Mouse (Mus musculus): ENCODE results near the gene Tln2. TPM values are rescaled to one million over a fixed set of nuclear protein-coding genes. Genes with fewer than 3 reads are reported as not detected.
"Not testable (repeated sequence)": the region's sequence is repeated elsewhere in the genome, so short reads cannot be mapped to it uniquely, and the experiment has no call there.

The Tln2 gene
- total RNA-seq, 2 experiments from 2014 or later = 111 to 132 TPM

DNA sequence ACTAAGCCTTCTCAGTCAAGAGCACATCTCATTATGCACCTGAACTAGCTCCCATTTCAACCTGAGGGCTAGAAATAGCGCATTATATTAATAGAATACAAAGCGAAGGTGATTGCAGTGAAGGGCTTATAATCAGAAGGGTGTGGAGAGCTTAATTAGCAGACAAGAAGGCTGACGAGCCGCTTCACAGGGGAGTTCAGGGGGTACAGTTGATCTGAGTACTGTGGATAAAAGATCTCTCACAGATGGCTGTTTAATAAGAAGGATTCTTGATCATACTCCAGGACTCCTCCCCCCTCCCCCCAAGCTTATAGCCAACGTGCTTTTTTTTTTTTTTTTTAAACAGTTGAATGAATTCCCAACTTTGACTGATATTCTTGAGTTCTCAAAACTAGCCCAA, 198.0 kb downstream of the Tln2 start:
- no peak for DNase-seq

DNA sequence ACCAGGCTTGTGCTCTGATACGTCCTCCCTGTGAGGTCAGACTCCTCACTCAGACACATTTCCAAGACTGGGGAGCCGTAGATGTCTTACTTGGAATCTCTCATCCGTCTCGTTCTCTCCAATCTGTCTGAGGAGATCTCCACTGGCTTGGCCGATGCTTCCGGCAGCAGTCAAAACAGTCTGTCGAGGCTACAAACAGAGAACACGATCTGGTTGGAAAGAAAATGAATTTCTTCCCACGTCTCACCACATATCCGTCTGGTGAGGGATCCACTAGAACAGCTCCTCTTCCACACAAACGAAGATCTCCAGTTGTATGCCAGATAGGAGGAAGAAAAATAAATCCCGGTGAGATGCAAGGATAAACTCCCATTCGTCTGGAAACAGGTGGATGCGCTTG, 205.1 kb downstream of the Tln2 start:
- no peak for DNase-seq

DNA sequence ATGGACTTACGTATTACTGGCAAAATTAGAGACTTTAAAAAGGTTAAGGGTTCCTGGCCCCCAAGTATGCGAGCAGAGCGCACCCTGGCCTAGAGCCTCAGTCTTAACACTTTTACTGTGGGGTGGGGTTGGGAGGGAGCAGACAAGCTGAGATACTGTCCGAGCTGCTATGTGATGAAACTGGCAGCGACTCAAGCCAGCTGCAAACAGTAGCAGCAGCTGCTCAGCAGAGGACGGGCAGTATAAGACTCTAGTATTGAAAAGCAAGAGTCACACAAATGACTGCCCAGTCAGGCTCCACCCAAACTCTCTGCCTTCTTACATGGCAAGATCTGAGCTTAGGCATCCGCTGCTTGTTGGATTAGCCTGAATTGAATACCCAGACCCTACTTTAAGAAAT, 206.1 kb downstream of the Tln2 start:
- DNase-seq = peak; percentile 42

DNA sequence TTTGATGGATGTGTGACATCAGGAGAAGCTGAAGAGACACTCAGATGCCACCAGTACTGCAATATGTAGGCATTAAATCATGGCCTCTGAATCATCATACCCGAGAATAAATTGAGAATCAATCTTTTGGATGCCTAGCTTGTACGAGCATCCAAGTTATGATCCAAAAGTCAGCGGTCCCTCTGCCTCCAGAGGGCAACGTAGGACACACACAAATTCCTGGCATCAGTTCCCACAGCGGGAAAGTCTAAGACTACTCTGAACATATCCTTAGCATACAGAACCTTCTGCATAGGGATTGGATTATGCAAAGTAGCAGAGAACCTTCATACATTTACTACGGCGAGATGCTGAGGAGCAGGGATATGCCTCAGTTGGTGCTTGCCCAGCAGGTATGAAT, 210.5 kb downstream of the Tln2 start:
- DNase-seq = no peak

DNA sequence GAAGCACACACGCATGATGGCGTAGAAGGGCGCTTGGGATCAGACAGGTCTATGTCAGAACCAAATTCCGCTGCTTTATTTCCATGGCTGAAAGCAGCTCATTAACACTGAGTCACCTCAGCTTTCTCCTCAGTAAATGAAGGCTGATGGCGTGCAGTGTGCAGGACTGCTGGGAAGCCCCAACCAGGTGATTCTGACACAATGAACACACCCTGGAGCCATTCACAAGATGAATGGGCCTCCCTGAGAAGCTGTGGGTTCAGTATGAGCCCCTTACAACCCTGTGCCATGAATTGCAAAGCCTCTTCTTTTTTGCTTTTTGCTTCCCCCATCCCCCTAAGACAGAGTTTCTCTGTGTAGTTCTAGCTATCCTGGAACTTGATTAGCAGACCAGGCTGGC, 212.3 kb downstream of the Tln2 start:
- no peak for DNase-seq

DNA sequence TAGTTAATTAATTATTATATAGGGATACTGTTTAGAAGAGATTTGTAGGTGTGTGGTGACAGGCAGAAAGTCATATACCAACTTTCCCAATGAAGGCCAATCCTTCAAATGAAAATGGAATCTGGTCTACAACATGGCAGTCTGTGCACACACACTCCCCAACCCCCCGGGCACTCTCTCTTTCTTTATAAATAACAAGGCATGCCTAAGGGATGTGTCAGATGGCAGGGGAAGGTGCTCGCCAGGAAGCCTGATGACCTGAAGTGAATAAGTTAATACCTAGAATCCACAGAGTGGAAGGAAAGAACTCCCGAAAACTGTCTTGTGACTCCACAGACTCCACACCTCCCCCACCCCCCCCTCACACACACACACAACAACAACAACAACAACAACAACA, 228.2 kb downstream of the Tln2 start:
- no peak for DNase-seq

DNA sequence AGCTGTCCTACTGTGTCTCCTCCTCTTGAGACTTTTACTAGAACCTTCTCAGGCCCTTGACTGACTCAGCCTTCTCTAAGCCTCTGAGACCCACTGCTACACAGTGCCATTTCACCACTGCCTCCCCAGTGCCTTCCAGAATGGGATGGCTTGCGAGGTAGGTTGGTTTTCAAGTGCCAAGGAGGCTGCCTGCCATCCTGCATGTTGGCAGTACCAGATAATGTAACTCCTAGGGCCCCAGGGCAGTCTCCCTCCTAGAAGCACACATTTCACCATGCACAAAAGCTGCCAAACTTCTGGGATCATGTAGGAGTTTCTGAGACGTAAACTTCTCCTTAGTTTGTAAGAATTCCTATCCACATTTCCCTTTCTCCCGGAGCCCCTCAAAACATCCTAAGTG, 231.1 kb downstream of the Tln2 start:
- no peak for DNase-seq

DNA sequence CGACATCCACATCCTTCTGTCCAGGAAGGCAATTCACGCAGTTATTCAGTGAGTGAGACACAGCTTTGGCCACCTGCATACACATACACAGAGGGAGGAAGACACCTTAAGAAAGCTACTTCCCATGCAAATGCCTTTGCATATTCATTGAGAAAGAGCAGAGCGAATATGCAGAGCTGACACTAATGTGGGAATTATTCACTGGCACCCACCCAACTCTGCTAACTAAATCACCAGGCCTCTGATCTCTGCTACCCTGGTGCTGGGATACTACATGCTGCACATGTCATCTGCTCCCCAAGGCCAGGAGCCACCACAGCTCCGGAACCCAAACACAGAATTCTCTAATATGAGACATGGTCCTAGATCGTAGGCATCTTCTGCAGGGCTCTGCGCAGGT, 237.6 kb downstream of the Tln2 start:
- DNase-seq = no peak

DNA sequence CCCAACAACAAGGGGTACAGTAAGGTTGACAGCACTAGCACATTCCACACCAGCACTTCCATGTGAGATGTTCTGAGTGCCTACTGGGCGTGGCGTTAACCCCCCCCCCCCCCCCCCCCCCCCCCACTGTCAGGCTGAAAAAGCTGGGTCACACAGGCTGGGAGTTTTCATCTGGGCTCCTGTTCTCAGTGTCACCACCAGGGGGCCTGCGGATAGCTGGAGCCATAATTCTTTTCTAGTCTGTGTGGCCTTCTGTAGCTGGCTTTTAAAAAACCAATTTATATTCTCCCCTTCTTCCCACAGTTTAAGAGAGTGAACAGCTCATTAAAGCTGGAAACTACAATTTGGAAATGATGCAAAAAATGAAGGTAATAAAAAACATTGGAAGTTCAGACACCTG, 244.1 kb downstream of the Tln2 start:
- peak; percentile 70 for DNase-seq

DNA sequence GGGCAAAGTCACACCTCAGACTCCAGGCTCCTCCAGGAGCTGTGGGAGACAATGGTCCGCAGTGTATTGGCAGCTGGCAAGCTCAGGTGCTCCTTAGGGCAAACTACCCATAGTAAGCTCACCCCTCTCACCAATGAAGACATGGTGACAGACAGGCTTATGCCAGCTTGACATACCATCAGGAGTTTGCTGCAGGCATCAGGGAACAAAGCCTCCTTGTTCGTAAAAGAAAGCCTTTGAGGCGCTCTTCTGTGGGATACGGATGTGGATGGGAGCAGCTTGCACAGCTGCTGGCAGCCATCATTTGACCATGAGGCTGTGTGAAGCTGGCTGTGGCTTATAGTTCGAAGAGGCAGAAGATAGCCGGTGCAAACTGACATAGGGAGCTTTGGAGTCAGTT, 254.5 kb downstream of the Tln2 start:
- DNase-seq = no peak

DNA sequence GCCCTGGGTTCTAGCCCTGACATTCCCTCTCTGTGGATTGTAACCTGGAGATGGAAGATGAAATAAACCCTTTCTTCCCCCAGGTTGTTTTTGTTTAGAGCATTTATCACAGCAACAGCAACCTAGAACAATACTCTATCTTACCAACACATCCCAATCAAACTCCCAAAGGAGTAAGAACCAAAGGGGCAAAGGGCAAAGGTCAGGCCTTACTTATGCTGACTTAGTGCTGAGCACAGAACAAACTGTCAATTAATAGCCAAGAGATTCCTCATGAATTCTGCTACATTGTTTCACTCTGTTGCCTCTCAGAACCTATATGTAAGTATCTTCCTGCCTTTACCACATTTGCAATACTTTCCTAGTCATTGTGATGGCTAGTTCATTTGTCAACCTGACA, 255.5 kb downstream of the Tln2 start:
- no peak for DNase-seq

DNA sequence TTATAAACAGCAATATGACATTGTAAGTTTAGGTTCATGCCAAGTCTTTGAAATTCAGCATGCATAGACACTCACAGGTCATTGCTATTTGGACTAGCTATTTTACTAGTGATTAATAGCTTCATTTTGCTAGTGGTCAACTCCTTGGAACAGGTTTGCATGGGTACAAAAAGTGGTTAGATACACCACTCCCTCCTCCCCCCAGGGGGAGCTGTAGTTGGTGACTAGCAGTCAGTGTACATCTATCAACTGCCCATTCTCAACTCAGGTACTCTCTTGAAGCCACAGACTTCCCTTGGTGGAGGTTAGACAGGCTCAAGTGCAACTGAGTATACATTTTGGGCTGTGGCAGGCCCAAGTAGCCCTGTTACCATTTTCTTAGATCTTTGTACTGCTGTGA, 256.5 kb downstream of the Tln2 start:
- DNase-seq = no peak

DNA sequence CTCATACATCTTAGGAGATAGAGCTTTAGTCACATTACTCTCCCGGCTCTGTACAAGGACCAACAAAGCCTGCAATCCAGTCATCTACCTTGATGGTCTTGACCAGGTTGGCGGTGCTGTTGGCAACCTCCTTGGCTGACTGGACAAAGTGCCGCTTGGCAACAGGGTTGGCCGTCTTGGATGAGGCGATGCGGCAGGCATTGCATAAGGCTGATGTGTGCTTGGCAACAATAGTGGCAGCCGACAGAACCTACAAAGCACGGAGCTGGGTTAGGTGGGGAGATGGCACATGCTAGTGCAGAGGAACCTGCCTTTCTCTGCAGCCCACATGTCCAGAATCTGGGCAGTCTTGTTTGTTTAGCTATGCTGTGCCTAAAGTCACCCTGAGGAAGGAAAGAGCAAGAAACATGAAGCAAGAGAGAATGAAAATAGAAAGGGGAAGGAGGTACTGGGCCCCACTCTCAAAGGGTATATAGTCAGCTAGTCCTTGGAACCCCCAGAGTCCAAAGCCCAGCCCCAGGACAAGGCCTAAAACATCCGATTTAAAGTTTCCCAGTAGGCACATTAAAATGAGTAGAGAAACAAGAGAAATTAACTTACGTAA, 257.0 kb downstream of the Tln2 start:
- no peak for DNase-seq

DNA sequence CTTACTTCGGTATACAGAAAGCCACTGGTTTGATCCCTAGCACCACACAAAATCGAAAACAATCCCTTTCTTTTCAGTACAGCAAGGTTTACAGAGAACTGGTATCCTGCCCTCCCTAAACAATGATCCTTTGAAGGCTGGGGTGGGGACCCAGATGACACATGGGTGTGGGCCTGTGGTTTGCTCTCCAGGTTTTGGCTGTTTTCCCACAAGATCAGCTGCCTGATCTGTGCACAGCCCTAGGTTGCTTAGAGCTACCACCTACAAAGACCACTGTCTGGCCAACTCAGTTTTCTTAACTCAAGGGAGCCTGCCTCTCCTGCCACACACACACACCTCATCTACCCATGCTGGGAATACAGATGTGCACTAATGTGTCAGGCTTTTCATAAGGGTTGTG, 257.9 kb downstream of the Tln2 start:
- no peak for DNase-seq

DNA sequence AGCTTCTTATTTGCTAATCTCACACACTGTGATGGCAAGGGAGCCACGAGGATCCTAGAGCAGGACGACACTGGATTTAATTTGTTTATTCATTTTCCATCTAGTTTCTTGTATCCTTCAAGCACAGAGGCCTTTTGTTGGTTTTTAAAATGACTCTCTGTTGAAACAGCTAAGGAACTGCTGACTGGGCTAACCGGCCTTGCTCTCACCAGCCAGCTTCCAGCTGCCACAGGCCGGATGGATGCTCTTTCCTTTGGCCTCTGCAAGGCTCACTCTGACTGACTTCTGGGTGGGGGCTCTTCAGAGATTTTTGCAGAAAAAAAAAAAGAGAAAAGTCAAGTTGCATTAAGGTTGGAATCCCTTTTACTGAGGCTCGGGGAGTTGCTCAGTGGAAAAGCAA, 258.7 kb downstream of the Tln2 start:
- DNase-seq = no peak

DNA sequence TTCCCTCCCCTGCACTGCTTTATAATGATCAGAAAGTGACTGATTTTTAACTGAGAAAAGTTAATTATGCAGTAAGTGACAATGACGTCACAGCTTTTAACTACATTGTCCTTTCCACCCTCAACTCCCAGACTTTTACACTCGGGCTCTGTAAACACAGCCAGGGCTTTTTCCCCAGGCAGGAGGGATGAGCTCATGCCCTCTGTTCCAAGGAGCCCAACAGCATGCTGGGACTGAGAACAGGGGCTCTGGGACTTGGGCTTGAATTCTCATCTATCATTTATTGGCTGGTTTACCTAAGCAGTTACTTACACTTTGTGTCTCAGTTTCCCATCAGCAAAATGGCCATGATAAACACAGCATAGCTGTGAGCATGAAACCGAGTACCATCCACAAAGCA, 259.2 kb downstream of the Tln2 start:
- DNase-seq = no peak

DNA sequence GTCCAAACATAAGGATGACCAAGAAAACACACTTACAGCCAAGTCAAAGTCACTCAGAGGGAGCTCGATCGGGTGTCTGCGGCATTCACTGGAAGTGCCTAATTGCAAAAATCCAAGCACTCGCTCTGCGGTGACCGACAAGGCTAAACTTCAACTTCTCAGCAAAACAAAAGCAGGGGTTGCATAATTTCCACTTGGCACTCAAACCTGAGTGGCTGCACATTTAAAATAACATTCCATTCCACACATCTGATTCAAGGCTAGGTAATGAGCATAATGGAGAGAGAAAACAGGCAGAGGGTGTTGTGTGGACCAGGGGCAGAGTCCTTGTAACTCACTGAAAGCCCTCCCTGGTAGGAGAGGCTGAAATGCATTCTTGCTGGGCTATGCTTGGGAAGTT, 260.3 kb downstream of the Tln2 start:
- no peak for DNase-seq

DNA sequence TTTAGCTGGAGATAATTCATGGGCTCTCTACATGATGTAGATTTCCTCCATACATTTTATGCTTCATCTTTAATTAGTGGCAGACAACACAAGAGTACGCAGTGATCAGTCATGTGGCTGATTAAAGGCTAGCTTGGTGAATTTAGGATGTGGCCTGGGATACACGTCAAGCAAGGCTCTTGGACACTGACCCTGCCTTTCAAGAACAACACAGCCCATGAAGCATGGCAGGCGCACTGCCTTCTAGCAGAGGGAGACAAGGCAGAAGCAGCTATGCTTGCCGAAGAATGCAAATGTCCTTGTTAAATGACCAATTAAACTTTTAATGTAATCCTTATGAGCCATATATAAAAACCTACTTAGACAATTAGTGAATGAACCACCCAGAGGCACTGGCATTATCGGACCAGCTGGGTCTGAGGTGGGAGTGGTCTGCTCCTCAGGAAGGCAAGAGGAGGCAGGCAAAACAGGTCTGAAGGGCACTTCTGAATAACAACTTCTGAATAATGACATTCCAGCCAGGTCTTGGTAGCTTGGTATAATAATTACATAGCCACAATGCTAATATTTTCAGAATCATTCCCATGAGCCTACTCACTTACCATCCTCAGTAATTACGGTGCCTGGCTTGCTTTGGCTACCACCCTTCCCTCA, 262.1 kb downstream of the Tln2 start:
- no peak for DNase-seq

DNA sequence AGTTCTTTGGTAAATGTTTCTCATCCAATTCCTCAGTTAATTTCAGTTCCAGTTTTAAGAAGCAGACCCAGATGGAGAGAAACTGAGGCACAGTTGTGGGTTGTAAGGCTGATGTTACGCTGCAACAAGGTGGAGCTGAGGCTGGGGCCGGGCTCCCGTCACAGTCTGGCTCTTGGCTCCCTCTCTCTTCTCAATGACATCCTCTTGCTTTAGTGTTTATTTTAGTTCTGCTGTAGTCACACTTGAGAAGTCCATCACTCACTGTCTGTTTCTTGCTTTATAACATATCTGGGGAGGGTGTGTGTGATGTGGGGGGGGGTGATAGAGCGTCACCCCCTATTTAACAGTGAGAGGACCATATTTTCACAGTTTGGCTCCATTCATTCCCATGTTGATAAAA, 272.0 kb downstream of the Tln2 start:
- no peak for DNase-seq

DNA sequence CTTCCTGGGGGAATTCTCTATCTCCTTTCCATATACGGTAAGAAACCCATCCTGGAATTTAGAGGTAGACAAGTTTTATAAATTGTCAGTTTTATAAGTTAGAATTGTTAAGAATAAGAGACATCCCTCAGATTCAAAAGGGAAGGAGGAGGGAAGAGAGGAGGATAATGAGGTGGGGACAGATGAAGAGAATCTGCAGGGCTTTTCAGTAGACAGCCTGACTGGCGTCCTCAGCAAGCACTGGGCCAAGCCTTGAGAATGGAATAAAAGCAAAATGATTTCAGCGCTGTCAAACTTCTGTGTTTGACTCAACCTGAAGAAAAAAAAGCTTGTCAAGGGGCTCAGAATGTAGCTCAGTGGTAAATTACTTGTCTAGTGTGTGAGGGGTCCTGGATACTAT, 272.7 kb downstream of the Tln2 start:
- DNase-seq = no peak

DNA sequence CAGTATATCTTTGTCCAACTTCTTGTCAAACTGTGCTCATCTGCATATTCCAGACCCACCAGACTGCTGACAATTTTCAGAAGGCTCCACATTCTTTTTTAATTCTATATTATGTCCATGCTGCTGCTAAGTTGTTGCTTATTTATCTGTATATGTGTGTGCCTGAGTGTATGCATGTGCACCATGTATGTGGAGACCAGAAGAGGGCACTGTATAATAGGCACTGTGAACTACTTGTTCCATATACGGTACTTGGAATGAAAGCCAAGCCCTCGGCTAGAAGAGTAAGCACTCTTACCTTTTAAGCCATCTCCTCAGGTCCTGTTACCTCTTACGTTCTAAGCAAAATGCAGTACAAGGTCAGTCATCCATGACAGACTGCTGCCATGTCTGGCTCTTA, 274.0 kb downstream of the Tln2 start:
- no peak for DNase-seq

DNA sequence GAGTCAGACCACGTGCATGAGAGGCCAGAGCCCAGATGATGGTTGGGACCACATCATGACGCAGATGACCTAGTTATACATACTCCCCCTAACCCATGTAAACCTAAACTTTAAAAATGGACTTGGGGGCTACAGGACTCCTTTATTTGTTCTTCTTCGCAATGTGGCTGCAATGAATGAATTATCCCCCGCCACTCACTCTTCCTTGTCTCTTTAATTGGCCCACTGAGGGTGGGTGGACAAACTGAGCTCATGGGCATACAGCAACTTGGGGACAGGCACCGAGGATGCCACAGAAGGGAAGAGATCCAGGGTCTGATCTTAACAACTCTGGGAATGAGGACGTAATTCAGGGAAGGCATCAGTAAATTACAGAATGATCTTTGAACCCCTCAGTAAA, 277.7 kb downstream of the Tln2 start:
- DNase-seq = no peak

DNA sequence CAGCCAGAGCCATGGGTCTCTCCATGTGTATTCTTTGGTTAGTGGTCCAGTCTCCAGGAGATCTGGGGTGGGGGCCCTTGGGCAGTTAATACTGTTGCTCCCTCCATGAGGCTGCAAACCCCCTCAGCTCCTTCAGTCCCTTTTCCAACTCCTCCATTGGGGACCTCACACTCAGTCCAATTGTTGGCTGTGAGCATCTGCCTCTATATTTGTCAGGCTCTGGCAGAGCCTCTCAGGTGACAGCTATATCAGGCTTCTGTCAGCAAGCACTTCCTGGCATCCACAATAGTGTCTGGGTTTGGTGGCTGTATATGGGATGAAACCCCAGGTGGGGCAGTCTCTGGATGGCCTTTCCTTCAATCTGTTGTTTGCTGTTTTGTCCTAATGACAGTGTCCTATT, 279.2 kb downstream of the Tln2 start:
- not testable (repeated sequence) for DNase-seq

DNA sequence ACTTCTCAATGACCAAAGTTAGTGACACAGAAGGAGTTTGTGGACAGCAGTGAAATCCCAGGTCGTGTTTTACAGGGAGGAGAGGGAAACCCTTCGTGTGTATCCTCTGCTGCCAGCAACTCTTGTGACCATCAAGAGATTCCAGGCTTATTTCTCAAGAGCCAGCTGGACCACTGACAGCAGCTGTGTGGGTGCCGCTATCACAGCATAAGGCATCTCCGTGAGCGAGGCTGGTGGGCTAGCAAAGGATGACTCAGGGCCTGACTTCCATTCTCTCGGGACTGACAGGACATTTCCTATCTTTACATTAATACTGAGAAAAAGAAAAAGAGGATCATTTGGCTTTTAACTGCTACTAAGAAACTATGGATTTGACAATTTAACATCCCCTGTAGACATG, 283.1 kb downstream of the Tln2 start:
- no peak for DNase-seq

DNA sequence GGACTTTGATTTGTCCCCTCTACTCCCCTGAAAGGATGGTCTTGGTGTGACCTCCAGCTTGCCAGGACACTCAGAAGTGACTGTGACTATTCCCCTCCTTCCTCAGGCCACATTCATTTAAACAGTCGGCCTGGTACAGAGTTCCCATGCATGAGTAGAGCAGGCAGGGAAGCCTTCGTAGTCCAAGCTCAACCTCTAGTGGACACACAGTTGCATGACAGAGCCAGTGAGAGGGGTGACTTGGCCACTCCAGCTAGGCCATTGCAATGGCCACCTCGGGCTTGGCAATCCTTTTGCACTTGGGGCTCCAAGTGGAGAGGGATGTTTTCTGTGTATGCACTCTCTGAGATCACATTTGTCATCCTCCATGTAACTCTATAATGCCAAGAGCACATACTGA, 285.2 kb downstream of the Tln2 start:
- no peak for DNase-seq
